Mouse (Mus musculus): ENCODE measurements around the gene Cmpk1. TPM values are rescaled to one million over a fixed set of nuclear protein-coding genes. Genes with fewer than 3 reads are reported as not detected.

The Cmpk1 gene
- 83.6 and 87.4 TPM in 2 replicates for polyA plus RNA-seq (2014; fragmentation: Nextera tagmentation; extraction: Ambion mirVana)

DNA sequence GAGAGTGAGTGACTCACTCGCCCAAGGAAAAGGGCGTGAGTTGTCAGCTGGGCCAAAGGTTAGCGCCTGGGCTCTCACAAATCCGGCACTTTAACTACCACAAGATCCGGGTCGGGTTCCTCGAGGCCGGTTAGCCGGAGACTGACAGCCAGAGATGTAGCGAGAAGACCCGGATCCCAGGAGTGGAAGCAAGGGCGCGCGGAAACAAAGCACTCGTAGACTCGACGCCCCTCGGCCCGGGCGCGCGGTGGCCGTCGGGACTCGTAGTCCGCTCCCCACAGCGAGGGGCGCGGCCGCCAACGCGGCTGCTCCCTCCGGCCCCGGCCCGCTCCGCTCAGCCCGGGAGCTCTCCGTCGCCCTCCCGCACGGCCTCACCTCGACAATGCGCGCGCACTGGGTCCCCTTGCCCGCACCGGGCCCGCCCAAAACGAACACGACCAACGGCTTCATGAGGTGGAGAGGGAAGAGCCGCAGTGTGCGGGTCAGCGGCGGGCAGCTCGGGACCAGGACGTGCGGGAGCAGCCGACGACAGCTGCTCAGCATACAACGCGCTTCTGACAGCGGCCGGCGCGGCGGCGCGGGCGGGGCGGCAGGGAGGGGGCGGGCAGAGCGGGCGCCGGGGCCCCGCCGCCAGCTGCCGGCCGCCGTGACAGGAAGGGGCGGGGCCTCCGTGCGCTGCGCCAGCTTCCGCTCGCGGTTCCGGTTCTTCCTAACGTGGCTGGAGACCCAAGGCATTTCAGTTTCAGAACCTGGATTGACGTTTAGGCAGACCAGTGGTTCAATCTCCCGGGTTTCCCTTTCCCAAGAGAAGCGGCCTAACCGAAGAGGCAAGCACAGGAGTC, at the start of gene Cmpk1:
Cmpk1 (minus strand) TSS at position 651 of the 842 bp plus-strand sequence.
- WGBS: under 1% methylated on average over 90 of the region's 93 CpGs

DNA sequence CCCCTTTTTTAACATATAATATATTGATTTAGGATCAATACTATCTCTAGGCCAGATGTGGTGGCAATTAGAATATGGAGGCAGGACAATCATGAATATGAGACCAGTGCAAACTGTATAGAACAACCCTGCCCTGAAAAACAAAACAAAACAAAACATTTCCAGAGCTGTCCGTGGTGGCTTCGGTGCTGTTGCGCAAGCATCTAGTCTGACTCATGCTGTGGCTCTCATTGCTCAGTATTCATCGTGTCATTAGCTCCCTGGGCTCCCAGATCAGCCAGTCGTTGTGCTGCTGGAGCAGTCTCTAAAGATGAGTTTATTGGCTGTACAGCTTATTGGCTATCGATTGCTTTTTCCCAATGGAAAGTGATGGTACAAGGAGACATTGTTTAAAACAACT, 48.0 kb upstream of the Cmpk1 start:
- Histone ChIP-seq H3K36me3 (ENCODE audit: control insufficient read depth, insufficient read depth, low read length) (peaks cover 9% of the 10 kb centered on the region; the same call in 1 of the 2 replicates), H3K27ac (replicated peaks; ENCODE audit: low read depth, low read length) (no peak overlapping the region), H3K9ac (ENCODE audit: low read length) (no peak overlapping the region), H3K9me3 (ENCODE audit: control insufficient read depth, low read length) (no peaks in the 10 kb centered on the region), H3K4me3 (ENCODE audit: low read depth, low read length) (no peak overlapping the region), H3K27me3 (ENCODE audit: control insufficient read depth, insufficient read depth, low read length) (no peaks in the 10 kb centered on the region), H3K4me1 (ENCODE audit: control insufficient read depth, insufficient read depth, low read length) (no peaks in the 10 kb centered on the region), H3K4me2 (ENCODE audit: low read depth, severe bottlenecking) (no peak overlapping the region)
- no peak for ATAC-seq (ENCODE audit: insufficient number of reproducible peaks, low FRiP score, low TSS enrichment, low read depth)
- 88% methylated on average over 6 of the region's 6 CpGs for WGBS
- no peak for DNase-seq (ENCODE audit: low spot score)

More for the DNA sequence above, at the start of gene Cmpk1:
- ATAC-seq (ENCODE audit: insufficient number of reproducible peaks, low FRiP score, low TSS enrichment, low read depth): peak; percentile 96
- peak within 1 kb of the TSS; percentile 97 for H3K27ac ChIP-seq (replicated peaks; ENCODE audit: low read depth, low read length)
- no peaks in the 10 kb centered on the region for H3K36me3 ChIP-seq (ENCODE audit: control insufficient read depth, insufficient read depth, low read length)
- H3K27me3 ChIP-seq (ENCODE audit: control insufficient read depth, insufficient read depth, low read length): no peaks in the 10 kb centered on the region
- H3K4me2 ChIP-seq (ENCODE audit: low read depth, severe bottlenecking): peak within 1 kb of the TSS; percentile 47
- peak within 1 kb of the TSS; percentile 90 for H3K9ac ChIP-seq (ENCODE audit: low read length)
- no peaks in the 10 kb centered on the region for H3K4me1 ChIP-seq (ENCODE audit: control insufficient read depth, insufficient read depth, low read length)
- peak within 1 kb of the TSS; percentile 90 for H3K4me3 ChIP-seq (ENCODE audit: low read depth, low read length)
- DNase-seq (ENCODE audit: low spot score): peak; percentile 85
- no peaks in the 10 kb centered on the region for H3K9me3 ChIP-seq (ENCODE audit: control insufficient read depth, low read length)

GRCm38 (mm10) chr4:115019997-115020396, 33.0 kb upstream of the Cmpk1 start:
- Histone ChIP-seq H3K4me1 (ENCODE audit: control insufficient read depth, insufficient read depth, low read length) (no peaks in the 10 kb centered on the region), H3K36me3 (ENCODE audit: control insufficient read depth, insufficient read depth, low read length) (peaks cover 22% of the 10 kb centered on the region)
- 95% methylated on average over 3 of the region's 3 CpGs for whole genome bisulfite sequencing

GRCm38 (mm10) chr4:115014276-115014675, 27.2 kb upstream of the Cmpk1 start:
- Histone ChIP-seq H3K4me2 (ENCODE audit: low read depth, severe bottlenecking) (no peak overlapping the region), H3K27me3 (ENCODE audit: control insufficient read depth, insufficient read depth, low read length) (no peaks in the 10 kb centered on the region), H3K4me1 (ENCODE audit: control insufficient read depth, insufficient read depth, low read length) (no peaks in the 10 kb centered on the region), H3K9me3 (ENCODE audit: control insufficient read depth, low read length) (no peaks in the 10 kb centered on the region), H3K36me3 (ENCODE audit: control insufficient read depth, insufficient read depth, low read length) (peaks cover 20% of the 10 kb centered on the region), H3K4me3 (ENCODE audit: low read depth, low read length) (no peak overlapping the region), H3K9ac (ENCODE audit: low read length) (no peak overlapping the region), H3K27ac (replicated peaks; ENCODE audit: low read depth, low read length) (no peak overlapping the region)
- DNase-seq (ENCODE audit: low spot score) (no peak), ATAC-seq (ENCODE audit: insufficient number of reproducible peaks, low FRiP score, low TSS enrichment, low read depth) (no peak)
- 94% methylated on average over 3 of the region's 3 CpGs for WGBS

More at GRCm38 (mm10) chr4:115019997-115020396, 33.0 kb upstream of the Cmpk1 start:
- no peak for ATAC-seq (ENCODE audit: insufficient number of reproducible peaks, low FRiP score, low TSS enrichment, low read depth)
- H3K27me3 ChIP-seq (ENCODE audit: control insufficient read depth, insufficient read depth, low read length): no peaks in the 10 kb centered on the region
- no peak overlapping the region for H3K4me2 ChIP-seq (ENCODE audit: low read depth, severe bottlenecking)
- no peak overlapping the region for H3K27ac ChIP-seq (replicated peaks; ENCODE audit: low read depth, low read length)
- no peak overlapping the region for H3K4me3 ChIP-seq (ENCODE audit: low read depth, low read length)
- H3K9me3 ChIP-seq (ENCODE audit: control insufficient read depth, low read length): no peaks in the 10 kb centered on the region
- H3K9ac ChIP-seq (ENCODE audit: low read length): no peak overlapping the region
- DNase-seq (ENCODE audit: low spot score): no peak

GRCm38 (mm10) chr4:115000429-115000795, 13.4 kb upstream of the Cmpk1 start:
- DNase-seq (ENCODE audit: low spot score): no peak

DNA sequence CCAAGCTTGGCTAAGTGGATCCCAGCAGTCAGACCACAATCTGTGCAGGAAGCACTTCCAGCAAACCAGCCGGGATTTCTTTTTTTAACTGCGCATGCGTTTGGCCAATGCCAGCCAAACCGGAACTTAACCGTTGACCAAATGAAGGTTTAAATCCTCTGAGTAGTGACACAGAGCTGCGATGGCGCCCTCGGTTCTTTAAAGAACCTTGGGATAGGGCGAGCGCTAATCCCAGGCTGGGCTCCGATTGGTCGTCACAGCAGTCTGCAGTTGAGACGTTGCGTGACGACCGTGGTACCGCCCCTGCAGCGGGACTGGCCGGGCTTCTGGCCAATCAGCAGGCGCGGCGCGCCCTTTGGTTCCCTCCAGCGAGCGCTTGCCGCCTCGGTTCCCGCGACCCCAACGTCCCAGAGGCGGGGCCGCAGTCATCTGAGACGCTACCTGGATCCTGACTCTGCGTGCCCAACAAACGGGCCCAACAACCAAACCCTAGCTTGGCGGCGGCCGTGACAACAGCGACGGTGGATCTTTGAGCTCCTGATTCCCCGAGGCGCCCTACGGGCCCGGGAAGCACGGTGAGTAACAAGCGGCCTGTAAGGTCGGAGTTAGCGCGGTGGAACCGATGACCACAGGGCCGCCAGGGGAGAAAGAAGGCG, 12.9 kb upstream of the Cmpk1 start, which contains the start of gene Stil:
Stil (plus strand) TSS at position 387 of the 656 bp plus-strand sequence.
- Histone ChIP-seq H3K36me3 (ENCODE audit: control insufficient read depth, insufficient read depth, low read length) (no peaks in the 10 kb centered on the region), H3K4me2 (ENCODE audit: low read depth, severe bottlenecking) (peak within 1 kb of the TSS; percentile 60), H3K9me3 (ENCODE audit: control insufficient read depth, low read length) (no peaks in the 10 kb centered on the region), H3K27ac (replicated peaks; ENCODE audit: low read depth, low read length) (peak within 1 kb of the TSS; percentile 87), H3K4me1 (ENCODE audit: control insufficient read depth, insufficient read depth, low read length) (peaks cover 6% of the 10 kb centered on the region), H3K9ac (ENCODE audit: low read length) (peak within 1 kb of the TSS; percentile 78), H3K4me3 (ENCODE audit: low read depth, low read length) (peak within 1 kb of the TSS; percentile 56), H3K27me3 (ENCODE audit: control insufficient read depth, insufficient read depth, low read length) (no peaks in the 10 kb centered on the region)
- ATAC-seq (ENCODE audit: insufficient number of reproducible peaks, low FRiP score, low TSS enrichment, low read depth): peak; percentile 99
- under 1% methylated on average over 52 of the region's 52 CpGs for WGBS
- DNase-seq (ENCODE audit: low spot score): peak; percentile 97

More at GRCm38 (mm10) chr4:115000429-115000795, 13.4 kb upstream of the Cmpk1 start:
- peak; percentile 44; the same call in 1 of the 2 replicates for ATAC-seq (ENCODE audit: insufficient number of reproducible peaks, low FRiP score, low TSS enrichment, low read depth)
- H3K4me1 ChIP-seq (ENCODE audit: control insufficient read depth, insufficient read depth, low read length): peaks cover 6% of the 10 kb centered on the region
- H3K9me3 ChIP-seq (ENCODE audit: control insufficient read depth, low read length): no peaks in the 10 kb centered on the region
- peak overlapping the region; percentile 56 for H3K4me3 ChIP-seq (ENCODE audit: low read depth, low read length)
- no peaks in the 10 kb centered on the region for H3K36me3 ChIP-seq (ENCODE audit: control insufficient read depth, insufficient read depth, low read length)
- H3K9ac ChIP-seq (ENCODE audit: low read length): peak overlapping the region; percentile 78
- WGBS: 2% methylated on average over 8 of the region's 8 CpGs
- H3K4me2 ChIP-seq (ENCODE audit: low read depth, severe bottlenecking): peak overlapping the region; percentile 60
- no peaks in the 10 kb centered on the region for H3K27me3 ChIP-seq (ENCODE audit: control insufficient read depth, insufficient read depth, low read length)
- peak overlapping the region; percentile 67; the same call in 1 of the 2 replicates for H3K27ac ChIP-seq (replicated peaks; ENCODE audit: low read depth, low read length)

DNA sequence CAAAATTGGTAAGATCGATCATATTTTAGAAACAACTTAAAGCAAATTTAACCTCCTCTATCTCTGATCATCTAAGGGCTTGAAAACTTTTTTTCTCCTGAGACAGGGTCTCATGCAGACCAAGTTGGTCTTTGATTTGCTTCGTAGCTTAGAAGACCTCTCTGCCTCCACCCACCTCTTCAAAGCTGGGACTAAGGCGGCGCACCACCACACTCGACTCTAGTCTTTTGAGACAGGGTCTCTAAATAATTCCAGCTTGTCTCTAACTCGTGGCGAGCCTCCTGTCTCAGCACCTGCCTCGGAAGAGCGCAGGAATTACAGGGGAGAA, 12.4 kb upstream of the Cmpk1 start:
- Histone ChIP-seq H3K4me1 (ENCODE audit: control insufficient read depth, insufficient read depth, low read length) (peaks cover 6% of the 10 kb centered on the region), H3K9me3 (ENCODE audit: control insufficient read depth, low read length) (no peaks in the 10 kb centered on the region), H3K4me2 (ENCODE audit: low read depth, severe bottlenecking) (peak overlapping the region; percentile 58), H3K9ac (ENCODE audit: low read length) (peak overlapping the region; percentile 72), H3K27ac (replicated peaks; ENCODE audit: low read depth, low read length) (peak overlapping the region; percentile 87), H3K36me3 (ENCODE audit: control insufficient read depth, insufficient read depth, low read length) (no peaks in the 10 kb centered on the region), H3K27me3 (ENCODE audit: control insufficient read depth, insufficient read depth, low read length) (no peaks in the 10 kb centered on the region), H3K4me3 (ENCODE audit: low read depth, low read length) (peak overlapping the region; percentile 56)
- 9% methylated on average over 9 of the region's 9 CpGs for WGBS
- DNase-seq (ENCODE audit: low spot score) (no peak), ATAC-seq (ENCODE audit: insufficient number of reproducible peaks, low FRiP score, low TSS enrichment, low read depth) (peak; percentile 31; the same call in 1 of the 2 replicates)

DNA sequence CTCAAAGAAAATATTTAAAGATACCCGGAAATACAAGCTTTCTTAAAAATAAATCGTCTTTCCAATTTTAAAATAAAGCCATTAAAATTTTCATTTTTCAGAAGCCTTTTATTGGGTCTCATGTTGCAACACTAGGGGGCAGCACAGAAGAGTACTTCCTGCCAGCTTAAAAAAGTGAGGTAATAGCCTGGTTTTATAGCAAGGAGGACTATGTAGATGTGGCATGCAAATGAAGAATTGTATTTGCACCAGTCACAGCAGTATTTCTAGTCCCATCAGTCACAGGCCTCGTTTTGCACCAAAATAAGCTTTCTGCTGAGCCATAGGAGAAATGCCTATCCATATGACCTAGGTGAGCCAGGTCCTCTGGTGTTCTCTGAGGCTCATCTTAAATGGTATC, 10.0 kb upstream of the Cmpk1 start:
- no peaks in the 10 kb centered on the region for H3K27me3 ChIP-seq (ENCODE audit: control insufficient read depth, insufficient read depth, low read length)
- no peak overlapping the region for H3K9ac ChIP-seq (ENCODE audit: low read length)
- no peak overlapping the region for H3K4me3 ChIP-seq (ENCODE audit: low read depth, low read length)
- no peak for DNase-seq (ENCODE audit: low spot score)
- H3K27ac ChIP-seq (replicated peaks; ENCODE audit: low read depth, low read length): no peak overlapping the region
- H3K4me2 ChIP-seq (ENCODE audit: low read depth, severe bottlenecking): no peak overlapping the region
- no peaks in the 10 kb centered on the region for H3K36me3 ChIP-seq (ENCODE audit: control insufficient read depth, insufficient read depth, low read length)
- H3K4me1 ChIP-seq (ENCODE audit: control insufficient read depth, insufficient read depth, low read length): peaks cover 6% of the 10 kb centered on the region
- WGBS: 58% methylated on average over 3 of the region's 3 CpGs
- no peak for ATAC-seq (ENCODE audit: insufficient number of reproducible peaks, low FRiP score, low TSS enrichment, low read depth)
- H3K9me3 ChIP-seq (ENCODE audit: control insufficient read depth, low read length): no peaks in the 10 kb centered on the region

Data from limb, embryonic 11.5 days (tissue).